Mouse (Mus musculus) thymus, postnatal 4 days (tissue): ENCODE data around the gene 1810010H24Rik.
"Not testable (repeated sequence)": the region's sequence is repeated elsewhere in the genome, so short reads cannot be mapped to it uniquely, and the experiment has no call there.

Experiments used
- DNase-seq: peaks from one replicate; pipeline ENCODE4 v3.0.0; 2021

Gene 1810010H24Rik

DNA sequence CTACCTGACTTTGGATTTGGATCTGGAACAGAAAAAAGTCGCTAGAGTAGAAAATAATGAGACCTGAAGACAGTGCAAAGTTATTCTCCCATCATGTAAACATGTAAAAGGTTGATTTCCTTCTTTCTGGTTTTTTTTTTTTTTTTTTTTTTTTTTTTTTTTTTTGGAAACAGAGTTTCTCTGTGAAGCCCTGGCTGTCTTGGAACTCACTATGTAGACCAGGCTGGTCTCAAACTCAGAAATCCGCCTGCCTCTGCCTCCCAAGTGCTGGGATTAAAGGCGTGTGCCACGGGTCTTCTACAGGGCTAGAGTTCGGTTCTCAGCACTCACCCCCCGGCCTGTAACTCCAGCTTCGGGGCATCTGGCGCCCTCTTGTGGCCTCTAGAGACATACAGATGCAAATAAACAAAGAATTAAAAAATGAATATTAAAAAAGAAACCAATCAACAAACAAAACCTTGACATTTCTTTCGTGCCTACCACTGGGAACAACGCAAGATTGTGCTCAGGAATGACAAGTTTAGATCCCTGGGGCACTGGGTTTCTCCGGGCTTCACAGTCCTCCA lies 11.4 kb upstream of the 1810010H24Rik start:
- peak; percentile 54 for DNase-seq

DNA sequence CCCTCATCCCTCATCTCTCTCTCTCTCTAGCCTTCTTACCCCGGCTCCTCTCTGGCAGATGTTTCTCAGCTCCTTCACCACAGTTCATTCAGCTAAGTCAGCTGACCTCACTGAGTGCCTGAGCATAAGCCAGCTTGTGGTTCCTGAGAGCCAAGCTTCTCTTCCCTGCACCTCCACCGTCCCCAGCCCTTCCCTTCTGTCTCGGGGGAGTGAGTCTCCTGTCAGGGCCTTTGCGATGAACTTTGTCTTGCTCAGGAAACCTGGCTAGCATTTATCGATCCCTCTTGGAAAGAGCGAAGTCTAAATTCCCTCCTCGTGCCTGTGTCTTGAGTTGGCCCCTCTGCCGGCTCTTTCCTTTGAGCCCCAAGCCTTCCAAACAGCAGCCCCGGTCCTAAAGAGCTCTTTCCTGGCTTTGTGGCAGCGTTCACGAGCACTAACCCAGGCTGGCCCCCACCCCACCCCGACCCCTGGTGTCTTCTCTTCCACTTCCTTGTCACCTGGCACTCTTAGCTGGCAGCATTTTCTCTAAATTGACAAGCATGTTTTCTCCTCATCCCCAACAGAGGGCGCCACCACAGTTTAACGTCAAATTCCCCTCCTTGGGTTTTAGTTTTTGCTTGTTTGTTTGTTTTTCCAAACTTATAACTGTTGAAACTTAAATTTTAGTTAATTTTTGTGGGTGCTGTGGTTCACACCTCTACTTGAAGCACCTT lies 10.7 kb upstream of the 1810010H24Rik start:
- DNase-seq: peak; percentile 79

DNA sequence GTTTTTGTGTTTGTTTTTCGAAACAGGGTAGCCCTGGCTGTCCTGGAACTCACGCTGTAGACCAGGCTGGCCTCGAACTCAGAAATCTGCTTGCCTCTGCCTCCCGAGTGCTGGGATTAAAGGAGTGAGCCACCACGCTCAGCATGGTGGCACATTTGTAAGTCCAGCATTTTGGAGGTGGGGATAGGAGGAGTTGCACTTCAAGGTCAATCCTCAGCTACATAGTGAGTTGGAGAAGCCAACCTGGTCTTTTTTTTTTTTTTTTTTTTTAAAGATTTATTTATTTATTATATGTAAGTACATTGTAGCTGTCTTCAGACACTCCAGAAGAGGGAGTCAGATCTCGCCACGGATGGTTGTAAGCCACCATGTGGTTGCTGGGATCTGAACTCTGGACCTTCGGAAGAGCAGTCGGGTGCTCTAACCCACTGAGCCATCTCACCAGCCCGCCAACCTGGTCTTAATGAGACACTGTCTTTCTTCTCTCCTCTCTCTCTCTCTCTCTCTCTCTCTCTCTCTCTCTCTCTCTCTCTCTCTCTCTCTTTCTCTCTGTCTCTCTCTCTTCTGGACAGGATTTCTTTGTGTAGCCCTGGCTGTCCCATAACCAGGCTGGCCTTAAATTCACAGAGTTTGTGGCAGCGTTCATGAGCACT lies 9.8 kb upstream of the 1810010H24Rik start:
- DNase-seq: not testable (repeated sequence)

GRCm38 (mm10) chr11:107016893-107017292 lies 8.6 kb upstream of the 1810010H24Rik start:
- no peak for DNase-seq

DNA sequence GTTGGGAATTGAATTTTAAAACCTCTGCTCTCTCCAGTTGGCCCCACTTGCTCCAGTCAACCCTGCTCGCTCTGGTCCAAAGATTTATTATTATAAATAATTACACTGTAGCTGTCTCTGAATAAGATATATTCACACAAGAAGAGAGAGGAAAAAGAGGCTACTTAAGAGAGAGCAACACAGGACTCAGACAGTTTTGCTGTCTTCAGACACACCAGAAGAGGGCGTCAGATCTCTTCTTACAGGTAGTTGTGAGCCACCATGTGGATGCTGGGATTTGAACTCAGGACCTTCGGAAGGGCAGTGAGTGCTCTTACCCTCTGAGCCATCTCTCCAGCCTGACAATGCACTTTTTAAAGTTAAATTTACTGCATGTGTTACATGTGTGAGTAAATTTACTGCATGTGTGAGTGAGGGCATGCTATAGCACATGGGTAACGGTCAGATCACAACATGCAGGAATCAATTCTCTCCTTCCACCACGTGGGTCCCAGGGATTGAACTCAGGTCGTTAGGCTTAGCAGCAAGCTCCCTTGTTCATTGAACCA lies 8.1 kb upstream of the 1810010H24Rik start:
- DNase-seq: no peak

GRCm38 (mm10) chr11:107018606-107019005 lies 6.9 kb upstream of the 1810010H24Rik start:
- peak; percentile 70 for DNase-seq

DNA sequence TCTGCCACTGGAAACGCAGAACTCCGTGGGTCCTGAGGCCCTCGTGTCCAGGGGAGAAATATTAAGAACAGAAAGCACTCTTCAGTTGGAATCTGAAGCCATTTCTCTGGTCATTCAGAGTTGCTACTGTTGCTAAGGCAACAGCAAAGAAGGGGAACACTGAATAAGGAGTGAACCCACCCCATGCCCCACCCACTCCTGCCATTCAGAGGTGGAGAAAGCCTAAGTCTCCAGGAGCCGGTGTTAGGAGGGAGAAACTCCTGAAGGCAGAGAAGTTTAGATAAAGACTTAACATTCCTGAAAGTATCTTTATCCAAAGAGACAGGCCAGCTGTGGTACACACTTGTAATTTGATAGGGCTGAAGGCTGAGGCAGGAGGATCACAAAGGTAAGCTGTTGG lies 6.2 kb upstream of the 1810010H24Rik start:
- DNase-seq: no peak

- not testable (repeated sequence) for DNase-seq
Measured at GRCm38 (mm10) chr11:107019722-107020121, 5.8 kb upstream of the 1810010H24Rik start.

DNA sequence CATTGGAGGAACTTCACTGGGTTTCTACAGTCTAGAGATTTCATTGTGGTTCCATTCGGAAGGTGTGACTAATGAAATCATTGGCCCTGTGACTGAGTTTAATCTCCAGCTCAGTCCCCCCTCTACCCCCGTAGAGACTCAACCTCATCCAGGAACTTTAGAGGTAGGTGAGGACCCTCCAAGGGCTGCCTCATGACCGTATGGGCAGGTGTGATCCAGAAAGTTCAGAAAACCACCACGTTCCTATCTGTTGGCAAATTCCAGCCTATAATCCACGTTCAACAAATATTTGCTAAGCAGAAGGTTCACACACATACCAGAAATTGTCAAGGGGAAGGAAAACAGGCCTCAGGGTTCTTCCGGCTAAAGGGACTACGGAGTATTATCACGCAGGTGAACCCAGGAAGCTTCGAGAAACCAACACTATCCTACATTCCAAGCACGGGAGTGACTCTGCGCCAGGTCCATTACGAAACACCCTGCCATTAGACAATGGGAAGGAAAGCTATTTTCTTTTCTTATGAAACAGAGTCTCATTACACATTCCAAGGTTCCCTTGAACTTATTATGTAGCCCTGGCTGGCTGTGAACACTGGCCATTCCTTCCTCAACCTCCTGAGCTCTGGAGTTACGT lies 3.3 kb upstream of the 1810010H24Rik start:
- no peak for DNase-seq

DNA sequence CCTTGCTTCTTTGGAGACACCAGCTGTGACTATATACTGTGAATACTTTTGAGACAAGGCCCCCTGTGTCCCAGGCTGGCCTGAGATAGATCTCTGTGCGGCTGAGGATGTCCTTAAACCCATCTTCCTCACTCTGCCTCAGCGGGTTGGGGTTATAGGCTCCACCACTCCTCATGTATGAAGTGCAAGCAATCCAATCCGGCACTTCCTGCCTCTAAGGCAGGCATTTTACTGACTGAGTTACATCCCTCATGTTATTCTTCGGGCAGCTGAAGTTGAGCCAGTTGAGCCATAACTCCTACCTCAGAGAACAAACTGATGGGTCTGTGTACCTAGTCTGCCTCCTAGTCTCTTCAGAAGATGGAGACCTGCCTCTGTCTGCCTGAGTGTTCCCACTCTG lies 1.1 kb upstream of the 1810010H24Rik start:
- no peak for DNase-seq

DNA sequence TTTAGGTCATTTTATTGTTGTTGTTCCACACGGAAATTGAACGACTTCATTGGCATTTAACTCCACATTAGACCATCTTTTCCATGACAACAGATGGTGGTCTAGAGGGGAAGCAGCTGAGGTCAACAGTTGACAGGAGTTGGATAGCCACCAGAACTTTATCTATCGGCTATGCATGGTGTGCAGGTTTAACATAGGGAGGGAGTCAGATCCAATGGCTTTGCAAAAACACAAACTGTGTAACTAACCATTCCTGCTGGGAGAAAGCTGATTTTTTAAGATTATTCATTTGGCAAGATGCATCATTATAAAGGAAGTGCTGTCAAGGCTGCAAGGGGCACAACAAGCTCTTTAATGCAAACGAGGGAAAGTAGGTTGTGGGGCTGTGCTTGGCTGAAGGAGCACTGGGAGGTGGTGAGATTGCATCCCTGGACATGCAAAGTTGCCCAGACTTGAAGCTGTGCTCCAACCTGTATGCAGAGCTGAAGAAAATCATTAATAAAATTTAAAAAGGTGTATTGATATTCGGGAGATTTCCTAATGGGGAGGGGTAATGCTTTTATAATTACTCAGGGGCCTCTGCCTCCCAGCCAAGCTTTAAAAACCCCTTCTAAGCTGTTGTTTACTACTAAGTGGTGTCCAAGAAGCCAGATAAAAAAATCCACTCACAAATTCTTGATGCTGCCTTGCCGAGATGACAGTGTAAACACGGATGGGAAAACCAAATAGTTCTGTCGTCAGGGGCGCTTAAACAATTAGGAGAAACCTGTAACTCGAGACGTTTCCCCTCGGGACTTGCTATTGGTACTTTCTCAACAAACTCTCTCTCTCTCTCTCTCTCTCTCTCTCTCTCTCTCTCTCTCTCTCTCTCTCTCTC lies 1.3 kb downstream of the 1810010H24Rik start:
- DNase-seq: no peak

DNA sequence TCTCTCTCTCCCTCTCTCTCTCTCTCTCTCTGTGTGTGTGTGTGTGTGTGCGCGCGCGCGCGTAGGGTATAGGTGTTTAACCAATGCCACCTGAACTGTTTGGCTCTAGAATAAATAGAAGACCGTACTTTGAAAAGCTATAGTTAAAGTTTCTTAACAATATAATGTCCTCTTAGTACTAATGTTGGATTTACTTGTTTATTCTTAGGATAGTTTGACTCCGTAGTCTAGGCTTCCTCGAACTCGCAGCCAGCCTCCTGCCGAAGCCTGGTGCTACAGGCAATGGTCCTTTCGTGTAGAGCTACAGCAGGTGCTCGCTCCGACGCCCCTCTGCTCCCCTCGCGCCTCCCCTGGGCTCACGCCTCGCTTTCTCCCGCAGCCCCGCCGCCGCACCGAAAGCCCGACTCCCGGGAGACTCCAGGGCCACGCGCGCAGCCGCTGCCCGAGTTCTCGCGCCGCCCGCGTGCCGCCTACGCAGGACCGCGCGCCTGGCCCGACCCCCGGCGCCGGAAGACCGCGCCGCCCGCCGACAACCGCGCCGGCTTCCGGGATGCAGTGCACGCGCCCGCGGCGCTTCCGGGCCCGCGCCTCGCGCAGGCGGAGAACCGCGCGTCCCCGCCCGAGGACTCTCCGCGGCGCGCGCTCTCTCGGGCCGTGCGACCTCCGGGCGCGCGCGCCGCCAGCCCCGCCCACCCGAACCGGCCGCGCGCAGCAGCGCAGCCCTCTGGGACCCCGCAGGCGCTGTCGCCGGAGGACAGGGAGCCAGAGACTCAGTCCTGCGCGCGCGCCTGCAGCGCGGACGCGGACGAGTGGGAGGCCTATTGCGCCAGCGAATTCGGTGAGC lies 2.2 kb downstream of the 1810010H24Rik start:
- peak; percentile 96 for DNase-seq

GRCm38 (mm10) chr11:107028275-107028618 lies 2.8 kb downstream of the 1810010H24Rik start:
- DNase-seq: no peak

DNA sequence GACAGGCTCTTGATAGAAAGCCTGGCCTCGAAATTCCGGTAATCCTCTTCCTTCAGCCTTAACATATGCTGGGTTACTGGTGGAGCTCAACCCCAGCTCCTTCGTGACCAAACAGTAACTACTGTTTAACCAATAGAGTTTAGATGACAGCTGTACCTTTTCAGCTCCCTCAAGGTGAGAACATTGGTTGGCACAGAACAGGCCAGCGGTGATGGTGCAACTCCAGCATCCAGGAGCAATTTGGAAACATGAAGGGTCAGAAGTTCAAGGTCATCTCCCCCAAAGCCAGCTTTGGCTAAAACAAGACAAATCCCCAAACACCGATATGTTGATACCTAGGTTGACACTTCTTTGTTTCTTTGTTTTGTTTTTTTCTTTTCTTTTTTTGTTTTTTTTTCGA lies 3.3 kb downstream of the 1810010H24Rik start:
- no peak for DNase-seq

DNA sequence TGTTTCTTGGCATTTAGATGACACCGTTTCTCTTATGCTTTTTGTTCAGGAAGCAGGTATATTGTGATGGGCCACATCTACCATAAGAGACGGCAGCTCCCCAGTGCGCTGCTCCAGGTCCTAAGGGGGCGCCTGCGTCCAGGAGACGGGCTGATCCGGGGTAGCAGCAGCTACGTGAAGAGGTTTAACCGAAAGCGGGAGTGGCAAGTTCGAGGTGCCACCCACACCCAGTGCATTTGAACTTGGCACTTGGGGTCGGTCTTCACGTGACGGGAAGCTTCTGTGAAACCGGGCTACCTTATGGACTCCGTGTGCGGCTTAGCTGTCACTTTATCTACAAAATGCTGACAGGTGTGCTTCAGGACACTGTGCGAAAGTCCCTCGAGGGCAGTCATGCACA lies 4.1 kb downstream of the 1810010H24Rik start:
- DNase-seq: peak; percentile 58

- DNase-seq: no peak
Measured at GRCm38 (mm10) chr11:107031635-107032034, 6.2 kb downstream of the 1810010H24Rik start.

DNA sequence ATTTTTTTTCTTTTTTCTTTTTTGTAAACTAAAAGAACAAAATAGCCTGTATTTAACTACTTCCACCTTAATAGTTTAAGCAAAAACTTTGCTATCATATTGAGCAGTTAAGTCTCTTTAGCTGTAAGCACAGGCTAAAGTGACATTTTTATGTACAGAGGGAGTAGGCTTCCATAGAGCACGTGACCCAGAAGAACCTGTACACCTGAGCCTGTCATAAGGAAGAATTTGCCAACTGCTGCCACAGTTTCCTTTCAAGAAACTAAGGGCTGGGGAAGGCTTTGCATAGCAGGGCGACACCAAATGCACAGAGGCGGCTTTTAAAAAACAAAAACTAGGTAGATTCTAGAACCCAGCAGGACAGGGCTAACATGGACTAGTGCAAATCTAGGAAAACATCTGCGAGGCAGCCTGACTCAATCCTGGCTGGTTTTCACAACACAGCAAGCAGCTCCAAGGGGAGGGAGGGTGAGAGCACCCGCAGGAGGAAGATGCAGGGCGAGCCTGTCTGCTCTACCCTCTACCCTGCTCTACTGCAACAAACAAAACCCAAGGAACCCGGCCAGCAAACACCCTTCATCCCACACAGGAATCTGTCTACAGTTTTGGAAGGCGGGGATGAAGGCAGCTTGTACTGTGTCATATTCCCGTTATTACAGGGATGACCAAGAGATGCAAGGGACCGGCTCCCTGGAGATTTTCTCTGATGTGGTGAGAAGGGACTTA lies 8.8 kb downstream of the 1810010H24Rik start:
- no peak for DNase-seq

GRCm38 (mm10) chr11:107039417-107039816 lies 13.9 kb downstream of the 1810010H24Rik start:
- DNase-seq: no peak

- DNase-seq: no peak
Measured at GRCm38 (mm10) chr11:107041396-107041795, 15.9 kb downstream of the 1810010H24Rik start.

DNA sequence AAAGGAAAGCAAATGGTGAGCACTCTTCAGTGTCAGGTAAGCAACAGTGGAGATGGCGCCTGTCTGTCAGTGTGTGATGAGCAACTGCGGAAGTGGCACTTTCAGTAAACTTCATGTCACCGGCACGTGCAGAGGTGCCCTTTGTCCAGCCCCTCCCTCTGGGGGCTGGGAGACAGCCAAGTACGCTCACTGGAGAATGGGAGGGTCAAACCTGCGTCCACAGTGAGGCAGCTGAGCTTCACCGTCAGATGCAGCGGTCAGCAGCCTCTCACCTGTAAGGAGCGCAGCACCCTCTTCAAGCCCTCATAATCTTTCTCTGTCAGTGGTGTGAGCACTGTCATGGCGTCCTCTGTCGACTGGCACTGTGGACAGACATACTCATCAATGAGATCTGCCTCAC lies 17.9 kb downstream of the 1810010H24Rik start:
- no peak for DNase-seq

GRCm38 (mm10) chr11:107044321-107044720 lies 18.8 kb downstream of the 1810010H24Rik start:
- DNase-seq: peak; percentile 86
